Mouse (Mus musculus): ENCODE results near the gene Avl9. TPM values are rescaled to one million over a fixed set of nuclear protein-coding genes. Genes with fewer than 3 reads are reported as not detected.

Gene Avl9
- 32.9 TPM in 2 replicates for polyA plus RNA-seq (2014; fragmentation: Nextera tagmentation; extraction: Ambion mirVana)

- peak within 1 kb of the TSS; percentile 92 for H3K27ac ChIP-seq (ENCODE audit: low read depth, low read length)
- H3K4me3 ChIP-seq (ENCODE audit: low read depth, low read length) = peak within 1 kb of the TSS; percentile 75
- under 1% methylated on average over 56 of the region's 64 CpGs for WGBS
- H3K36me3 ChIP-seq (ENCODE audit: control insufficient read depth, insufficient read depth, low read length) = no peaks in the 10 kb centered on the region
- H3K9me3 ChIP-seq (ENCODE audit: control insufficient read depth, low read length) = no peaks in the 10 kb centered on the region
- peak; percentile 98 for DNase-seq (ENCODE audit: low spot score)
- ATAC-seq (ENCODE audit: low FRiP score) = peak; percentile 98
- H3K9ac ChIP-seq (ENCODE audit: low read depth, low read length) = peak within 1 kb of the TSS; percentile 77
- no peaks in the 10 kb centered on the region for H3K4me1 ChIP-seq (replicated peaks; ENCODE audit: control insufficient read depth, insufficient read depth, low read length)
- no peaks in the 10 kb centered on the region for H3K27me3 ChIP-seq (ENCODE audit: control insufficient read depth, insufficient read depth, low read length)
- H3K4me2 ChIP-seq (replicated peaks; ENCODE audit: low read depth, low read length) = peak within 1 kb of the TSS; percentile 50
Measured at GRCm38 (mm10) chr6:56714574-56715269, at the start of gene Avl9. TSS of gene Avl9 (plus strand) at chr6:56714899.

- H3K27ac ChIP-seq (ENCODE audit: low read depth, low read length) = no peak overlapping the region
- H3K36me3 ChIP-seq (ENCODE audit: control insufficient read depth, insufficient read depth, low read length) = no peaks in the 10 kb centered on the region
- no peaks in the 10 kb centered on the region for H3K9me3 ChIP-seq (ENCODE audit: control insufficient read depth, low read length)
- H3K4me3 ChIP-seq (ENCODE audit: low read depth, low read length) = no peak overlapping the region
- 95% methylated on average over 3 of the region's 3 CpGs for WGBS
- H3K4me2 ChIP-seq (replicated peaks; ENCODE audit: low read depth, low read length) = no peak overlapping the region
- no peaks in the 10 kb centered on the region for H3K4me1 ChIP-seq (replicated peaks; ENCODE audit: control insufficient read depth, insufficient read depth, low read length)
- no peak for ATAC-seq (ENCODE audit: low FRiP score)
- DNase-seq (ENCODE audit: low spot score) = no peak
- H3K27me3 ChIP-seq (ENCODE audit: control insufficient read depth, insufficient read depth, low read length) = no peaks in the 10 kb centered on the region
- no peak overlapping the region for H3K9ac ChIP-seq (ENCODE audit: low read depth, low read length)
Measured at GRCm38 (mm10) chr6:56688238-56688637, 26.5 kb upstream of the Avl9 start.

DNA sequence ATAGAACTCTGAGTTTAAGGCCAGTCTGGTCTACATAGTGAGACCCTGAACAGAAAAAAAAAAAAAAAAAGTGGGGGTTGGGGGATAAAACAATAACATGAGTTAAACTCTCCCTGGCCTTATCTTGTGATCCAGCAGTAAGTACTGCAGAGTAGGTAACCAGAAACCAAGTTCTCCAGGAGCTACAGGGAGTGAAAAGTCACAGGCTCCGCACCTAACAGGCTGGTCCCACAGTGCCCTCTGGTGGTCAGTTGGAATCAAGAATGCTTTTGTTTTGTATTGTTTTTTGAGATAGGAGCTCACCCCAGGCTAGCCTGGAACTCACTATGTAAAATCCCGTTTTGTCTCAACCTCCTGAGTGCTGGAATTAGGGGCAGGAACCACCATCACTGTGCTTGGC, 23.5 kb upstream of the Avl9 start:
- no peaks in the 10 kb centered on the region for H3K4me1 ChIP-seq (replicated peaks; ENCODE audit: control insufficient read depth, insufficient read depth, low read length)
- H3K4me3 ChIP-seq (ENCODE audit: low read depth, low read length) = no peak overlapping the region
- H3K9me3 ChIP-seq (ENCODE audit: control insufficient read depth, low read length) = no peaks in the 10 kb centered on the region
- H3K36me3 ChIP-seq (ENCODE audit: control insufficient read depth, insufficient read depth, low read length) = no peaks in the 10 kb centered on the region
- no peak overlapping the region for H3K27ac ChIP-seq (ENCODE audit: low read depth, low read length)
- peak; percentile 87 for DNase-seq (ENCODE audit: low spot score)
- ATAC-seq (ENCODE audit: low FRiP score) = peak; percentile 68
- no peaks in the 10 kb centered on the region for H3K27me3 ChIP-seq (ENCODE audit: control insufficient read depth, insufficient read depth, low read length)
- 4% methylated on average over 2 of the region's 2 CpGs for WGBS
- H3K9ac ChIP-seq (ENCODE audit: low read depth, low read length) = no peak overlapping the region
- no peak overlapping the region for H3K4me2 ChIP-seq (replicated peaks; ENCODE audit: low read depth, low read length)

- H3K27ac ChIP-seq (ENCODE audit: low read depth, low read length) = no peak overlapping the region
- WGBS = 87% methylated on average over 4 of the region's 4 CpGs
- no peak overlapping the region for H3K9ac ChIP-seq (ENCODE audit: low read depth, low read length)
- no peak overlapping the region for H3K4me2 ChIP-seq (replicated peaks; ENCODE audit: low read depth, low read length)
- no peaks in the 10 kb centered on the region for H3K9me3 ChIP-seq (ENCODE audit: control insufficient read depth, low read length)
- ATAC-seq (ENCODE audit: low FRiP score) = no peak
- no peak overlapping the region for H3K4me3 ChIP-seq (ENCODE audit: low read depth, low read length)
- no peaks in the 10 kb centered on the region for H3K36me3 ChIP-seq (ENCODE audit: control insufficient read depth, insufficient read depth, low read length)
- no peaks in the 10 kb centered on the region for H3K27me3 ChIP-seq (ENCODE audit: control insufficient read depth, insufficient read depth, low read length)
- no peaks in the 10 kb centered on the region for H3K4me1 ChIP-seq (replicated peaks; ENCODE audit: control insufficient read depth, insufficient read depth, low read length)
- DNase-seq (ENCODE audit: low spot score) = no peak
Measured at GRCm38 (mm10) chr6:56692445-56692844, 22.3 kb upstream of the Avl9 start.

- Histone ChIP-seq H3K4me2 (replicated peaks; ENCODE audit: low read depth, low read length) (peak within 1 kb of the TSS; percentile 53), H3K9me3 (ENCODE audit: control insufficient read depth, low read length) (no peaks in the 10 kb centered on the region), H3K27ac (ENCODE audit: low read depth, low read length) (no peak within 1 kb of the TSS), H3K4me1 (replicated peaks; ENCODE audit: control insufficient read depth, insufficient read depth, low read length) (no peaks in the 10 kb centered on the region), H3K9ac (ENCODE audit: low read depth, low read length) (peak within 1 kb of the TSS; percentile 55), H3K36me3 (ENCODE audit: control insufficient read depth, insufficient read depth, low read length) (no peaks in the 10 kb centered on the region), H3K27me3 (ENCODE audit: control insufficient read depth, insufficient read depth, low read length) (no peaks in the 10 kb centered on the region), H3K4me3 (ENCODE audit: low read depth, low read length) (peak within 1 kb of the TSS; percentile 71)
- peak; percentile 95 for DNase-seq (ENCODE audit: low spot score)
- under 1% methylated on average over 46 of the region's 46 CpGs for WGBS
- ATAC-seq (ENCODE audit: low FRiP score) = peak; percentile 92
Measured at GRCm38 (mm10) chr6:56703931-56704900, 10.5 kb upstream of the Avl9 start, which contains the start of gene Lsm5. TSS of gene Lsm5 (minus strand) at chr6:56704710.

- Histone ChIP-seq H3K36me3 (ENCODE audit: control insufficient read depth, insufficient read depth, low read length) (no peaks in the 10 kb centered on the region), H3K27me3 (ENCODE audit: control insufficient read depth, insufficient read depth, low read length) (no peaks in the 10 kb centered on the region), H3K4me3 (ENCODE audit: low read depth, low read length) (peak overlapping the region; percentile 75; the same call in 1 of the 2 replicates), H3K9ac (ENCODE audit: low read depth, low read length) (no peak overlapping the region), H3K27ac (ENCODE audit: low read depth, low read length) (no peak overlapping the region), H3K4me2 (replicated peaks; ENCODE audit: low read depth, low read length) (peak overlapping the region; percentile 50; the same call in 1 of the 2 replicates), H3K9me3 (ENCODE audit: control insufficient read depth, low read length) (no peaks in the 10 kb centered on the region), H3K4me1 (replicated peaks; ENCODE audit: control insufficient read depth, insufficient read depth, low read length) (no peaks in the 10 kb centered on the region)
- WGBS = 59% methylated on average over 7 of the region's 7 CpGs
- no peak for ATAC-seq (ENCODE audit: low FRiP score)
- DNase-seq (ENCODE audit: low spot score) = no peak
Measured at GRCm38 (mm10) chr6:56714186-56714573, 519 bp upstream of the Avl9 start.

GRCm38 (mm10) chr6:56715270-56715666, 569 bp downstream of the Avl9 start:
- peak overlapping the region; percentile 50 for H3K4me2 ChIP-seq (replicated peaks; ENCODE audit: low read depth, low read length)
- no peaks in the 10 kb centered on the region for H3K36me3 ChIP-seq (ENCODE audit: control insufficient read depth, insufficient read depth, low read length)
- peak overlapping the region; percentile 75 for H3K4me3 ChIP-seq (ENCODE audit: low read depth, low read length)
- peak overlapping the region; percentile 92 for H3K27ac ChIP-seq (ENCODE audit: low read depth, low read length)
- peak; percentile 76 for DNase-seq (ENCODE audit: low spot score)
- ATAC-seq (ENCODE audit: low FRiP score) = no peak
- H3K9ac ChIP-seq (ENCODE audit: low read depth, low read length) = peak overlapping the region; percentile 77
- 0% methylated on average over 25 of the region's 25 CpGs for WGBS
- no peaks in the 10 kb centered on the region for H3K27me3 ChIP-seq (ENCODE audit: control insufficient read depth, insufficient read depth, low read length)
- H3K4me1 ChIP-seq (replicated peaks; ENCODE audit: control insufficient read depth, insufficient read depth, low read length) = no peaks in the 10 kb centered on the region
- no peaks in the 10 kb centered on the region for H3K9me3 ChIP-seq (ENCODE audit: control insufficient read depth, low read length)

- Histone ChIP-seq H3K9ac (ENCODE audit: low read depth, low read length) (no peak overlapping the region), H3K9me3 (ENCODE audit: control insufficient read depth, low read length) (no peaks in the 10 kb centered on the region), H3K4me3 (ENCODE audit: low read depth, low read length) (no peak overlapping the region), H3K4me1 (replicated peaks; ENCODE audit: control insufficient read depth, insufficient read depth, low read length) (no peaks in the 10 kb centered on the region), H3K36me3 (ENCODE audit: control insufficient read depth, insufficient read depth, low read length) (no peaks in the 10 kb centered on the region), H3K4me2 (replicated peaks; ENCODE audit: low read depth, low read length) (no peak overlapping the region), H3K27ac (ENCODE audit: low read depth, low read length) (no peak overlapping the region), H3K27me3 (ENCODE audit: control insufficient read depth, insufficient read depth, low read length) (no peaks in the 10 kb centered on the region)
- WGBS = 91% methylated on average over 1 of the region's 1 CpGs
- DNase-seq (ENCODE audit: low spot score) (no peak), ATAC-seq (ENCODE audit: low FRiP score) (no peak)
Measured at GRCm38 (mm10) chr6:56719071-56719470, 4.4 kb downstream of the Avl9 start.
